Mouse (Mus musculus) CH12F3 (cell line): ENCODE results near the gene Frmd8.

Experiments
- in situ Hi-C: fragments of 300-500 bp; cut with MboI; formaldehyde crosslinking; loops from 2 replicates; pipeline ENCODE4 v1.14.3; 2020; ENCODE audit warnings: low sequenced_read_pairs

Gene Frmd8

GRCm38 (mm10) chr19:5874969-5875480 lies at the start of gene Frmd8:
Gene Frmd8, minus strand, starts transcription at chr19:5875274.
- in situ Hi-C loops = no loop called here

DNA sequence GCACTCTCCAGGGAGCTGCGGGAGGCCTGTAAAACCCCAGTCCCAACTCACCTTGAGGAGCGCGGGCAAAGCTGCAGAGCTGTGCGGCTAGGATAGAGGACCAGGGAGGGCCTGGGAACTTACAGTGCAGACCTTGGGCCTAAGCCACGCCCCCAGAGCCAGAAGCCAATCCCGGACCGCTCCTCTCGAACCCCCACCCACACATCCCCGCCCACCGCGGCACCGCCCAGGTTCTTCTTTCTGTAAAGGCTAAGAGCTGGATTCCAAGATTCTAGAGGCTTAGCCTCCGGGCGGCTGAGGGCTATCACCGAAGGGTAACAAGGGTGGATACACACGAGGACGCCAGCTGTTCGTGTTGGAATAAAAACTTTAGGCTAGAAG lies 49.6 kb upstream of the Frmd8 start, which contains the start of gene Cdc42ep2:
TSS of gene Cdc42ep2 (minus strand) at position 104 of the 381 bp plus-strand sequence.
- in situ Hi-C loops = loop anchor here (5.0 kb wide), 1 partner anchor 33 kb away; no protein-coding TSS in a partner anchor

DNA sequence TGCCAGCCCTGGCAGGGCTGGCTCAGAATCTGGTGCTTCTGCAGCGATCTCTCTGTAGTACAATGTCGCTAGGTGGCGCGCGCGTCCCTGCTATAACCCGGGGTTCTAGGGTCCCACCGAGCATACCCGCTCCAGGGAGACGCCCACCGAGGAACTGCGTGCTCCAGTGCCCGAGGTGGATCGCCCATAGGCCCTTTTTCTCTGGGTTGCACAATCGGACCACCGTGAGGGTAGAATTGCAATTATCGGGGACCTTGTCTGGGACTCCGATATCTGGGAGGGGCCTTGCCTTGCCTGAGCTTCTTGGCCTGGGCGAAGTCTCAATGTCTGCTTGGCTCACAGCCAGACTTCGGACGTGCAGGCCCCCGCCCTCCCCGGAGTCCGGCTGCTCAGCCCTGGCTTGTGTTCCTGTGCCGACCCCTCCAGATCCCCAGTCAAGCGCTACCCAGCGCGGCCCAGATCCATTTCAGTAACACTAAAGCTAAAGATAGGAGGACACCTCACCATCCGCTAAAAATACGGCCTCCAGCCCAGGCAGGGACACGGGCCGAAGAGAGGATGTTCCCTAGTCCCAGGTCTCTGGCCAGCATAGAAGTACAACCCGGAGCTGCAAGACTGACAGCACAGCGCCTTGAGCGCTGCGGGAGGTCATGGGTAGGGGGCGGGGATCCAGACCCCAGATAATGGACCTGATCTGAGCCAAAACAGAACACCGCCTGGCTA lies 49.1 kb upstream of the Frmd8 start:
- in situ Hi-C loops = loop anchor here (5.0 kb wide), 1 partner anchor 33 kb away; no protein-coding TSS in a partner anchor

DNA sequence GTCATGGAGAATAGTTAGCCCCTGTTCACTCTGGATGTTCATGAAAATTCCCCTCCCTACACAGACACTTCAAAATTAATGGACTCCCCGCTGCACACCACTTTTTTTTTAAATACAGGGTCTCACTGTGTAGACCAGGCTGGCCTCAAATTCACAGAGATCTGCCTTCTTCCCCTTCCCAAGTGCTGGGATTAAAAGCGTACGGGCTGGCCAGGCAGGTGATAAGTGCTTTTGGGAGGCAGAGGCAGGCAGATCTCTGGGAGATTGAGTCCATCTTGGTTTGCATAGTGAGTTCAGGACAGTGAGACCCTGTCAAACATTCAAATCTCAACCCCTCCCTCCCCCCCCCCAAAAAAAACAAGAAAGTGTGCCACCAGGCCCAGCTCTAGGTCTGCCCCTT lies 47.9 kb upstream of the Frmd8 start:
- in situ Hi-C loops = loop anchor here (5.0 kb wide), 1 partner anchor 34 kb away; no protein-coding TSS in a partner anchor

DNA sequence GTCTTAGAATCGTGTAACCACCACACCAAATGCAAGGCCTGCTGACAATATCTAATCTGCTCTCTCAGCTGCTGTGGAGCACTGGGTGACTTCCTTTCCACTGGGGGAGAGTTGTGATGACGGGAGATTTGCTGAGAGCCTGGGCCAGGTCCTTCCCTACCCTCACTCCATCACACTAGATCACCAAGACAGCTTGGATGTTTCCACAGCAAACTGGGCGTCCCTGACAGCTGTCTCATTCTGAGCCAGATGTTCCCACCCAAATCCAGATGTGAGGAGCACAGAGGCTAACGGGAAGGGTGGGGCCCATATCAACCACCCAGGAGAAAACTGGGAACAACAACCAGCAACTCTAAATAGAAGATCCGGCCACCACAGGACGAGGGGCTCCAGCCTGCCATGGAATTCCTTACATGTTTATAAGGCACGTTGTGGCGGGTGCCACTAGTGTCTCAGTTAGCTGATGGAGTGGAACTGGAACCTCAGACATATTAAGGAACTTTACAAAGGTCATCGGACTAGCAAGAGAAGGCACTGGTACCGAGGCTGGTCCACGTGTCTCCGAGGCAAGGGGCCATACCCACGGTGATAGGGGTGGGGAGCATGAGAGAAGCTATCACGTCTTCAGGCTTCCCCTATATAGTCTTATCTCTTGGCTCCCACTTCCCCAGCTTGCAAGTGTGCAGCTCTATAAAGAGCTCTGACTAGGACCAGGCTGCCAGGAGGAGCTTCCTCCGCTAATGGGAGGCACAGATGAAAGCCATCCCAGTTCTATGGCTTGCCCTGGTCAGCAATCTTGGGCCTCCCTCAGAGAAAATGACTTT lies 47.3 kb upstream of the Frmd8 start:
- in situ Hi-C loops = loop anchor here (5.0 kb wide), 1 partner anchor 35 kb away; no protein-coding TSS in a partner anchor

GRCm38 (mm10) chr19:5921715-5922114 lies 46.6 kb upstream of the Frmd8 start:
- in situ Hi-C loops = loop anchor here (5.0 kb wide), 1 partner anchor 36 kb away; no protein-coding TSS in a partner anchor

- in situ Hi-C loops = no loop called here
These were observed 38.1 kb upstream of the Frmd8 start, which contains the start of gene Dpf2 for GRCm38 (mm10) chr19:5913007-5913719. Gene Dpf2, minus strand, starts transcription at chr19:5913010.

DNA sequence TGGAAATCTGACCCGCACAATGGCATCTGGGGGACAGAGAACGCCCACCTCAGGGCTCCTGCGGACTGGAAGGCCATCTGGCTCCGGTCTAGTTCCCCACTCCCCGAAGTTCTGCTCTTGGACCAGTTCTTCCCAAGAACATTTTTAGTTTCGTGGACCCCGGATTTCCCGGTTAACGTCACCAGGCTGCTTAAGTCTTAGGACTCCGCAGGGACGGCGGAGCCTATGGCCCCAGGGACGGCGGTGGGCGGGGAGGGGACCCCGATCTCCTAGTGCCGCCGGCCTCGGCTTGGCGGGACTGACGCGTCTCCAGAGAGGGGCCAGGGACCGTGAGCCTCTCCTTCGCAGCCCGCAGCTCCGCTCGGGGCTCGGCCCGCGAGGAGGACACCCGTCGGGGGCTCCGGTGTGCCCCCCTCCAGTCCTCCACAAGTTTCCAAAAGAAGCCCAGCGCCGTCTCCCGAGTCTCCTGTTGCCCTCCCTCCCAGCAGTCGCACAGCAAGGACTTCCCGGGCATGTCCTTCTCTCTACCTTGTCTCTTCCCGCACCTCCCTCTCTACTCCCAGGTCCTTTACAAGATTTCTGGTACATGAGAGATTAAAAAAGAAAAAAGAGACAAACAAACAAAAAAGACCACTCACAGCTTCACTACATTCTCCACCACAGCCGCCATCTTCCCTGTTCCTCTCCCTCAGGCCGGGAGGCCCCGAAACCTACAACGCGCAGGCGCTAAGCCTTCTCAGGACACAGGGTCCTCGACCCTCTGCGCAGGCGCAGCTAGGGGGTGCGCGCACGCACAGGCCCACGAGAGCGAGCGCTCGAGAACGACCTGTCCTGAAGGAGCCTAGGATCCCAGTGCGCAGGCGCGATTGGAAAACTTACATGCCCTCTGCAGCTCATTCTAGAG lies 37.3 kb upstream of the Frmd8 start:
- in situ Hi-C loops = no loop called here

DNA sequence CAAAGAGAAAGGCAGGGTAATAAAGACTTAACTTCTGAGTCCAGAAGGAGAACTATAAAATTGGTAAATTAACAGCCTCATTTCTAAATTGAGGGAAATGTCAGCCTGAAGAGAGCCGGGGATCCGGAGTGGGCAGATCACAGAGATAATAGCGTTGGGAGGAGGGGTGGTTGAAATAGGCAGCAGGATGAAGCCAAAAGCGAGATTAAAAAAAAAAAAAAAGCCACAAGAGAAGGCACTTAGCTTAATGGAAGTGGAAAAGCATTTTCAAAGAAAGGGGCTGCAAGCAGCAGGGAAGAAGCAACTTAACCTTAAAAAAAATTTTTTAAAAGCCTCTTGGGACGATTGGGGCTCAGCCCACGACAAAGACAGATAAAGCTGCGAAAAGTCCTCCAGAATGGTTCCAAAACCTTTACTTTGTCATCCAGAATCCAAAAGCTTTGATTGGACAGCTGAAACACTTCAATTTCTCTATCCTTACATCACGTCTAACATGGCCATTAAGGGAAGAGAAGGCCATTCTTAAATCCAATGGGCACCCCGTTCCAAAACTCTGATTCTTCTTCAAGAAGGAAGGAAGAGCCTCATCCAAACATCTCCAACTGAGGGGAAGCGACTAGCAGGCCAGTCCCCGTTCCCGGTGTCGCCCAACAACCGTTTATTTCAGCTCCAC lies 36.5 kb upstream of the Frmd8 start:
- in situ Hi-C loops = no loop called here

DNA sequence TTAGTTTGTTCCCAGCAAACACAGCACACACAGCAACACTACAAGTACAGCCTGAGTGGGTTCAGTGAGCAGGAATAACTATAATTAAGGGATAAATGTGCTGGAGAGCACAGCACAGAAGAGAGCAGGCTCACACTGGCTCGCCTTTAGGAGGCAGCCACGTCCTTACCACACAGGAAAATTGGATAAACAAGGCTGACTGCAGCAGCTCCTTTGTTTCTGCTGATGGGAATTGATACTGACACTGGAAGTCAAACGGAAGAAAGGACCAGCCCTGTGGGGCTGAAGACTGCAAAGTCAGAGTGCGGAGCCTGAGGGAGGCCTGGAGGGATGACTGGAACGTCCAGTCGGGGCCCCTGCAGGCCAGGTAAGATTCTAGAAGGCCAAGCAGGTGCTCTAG lies 35.1 kb upstream of the Frmd8 start:
- in situ Hi-C loops = no loop called here

DNA sequence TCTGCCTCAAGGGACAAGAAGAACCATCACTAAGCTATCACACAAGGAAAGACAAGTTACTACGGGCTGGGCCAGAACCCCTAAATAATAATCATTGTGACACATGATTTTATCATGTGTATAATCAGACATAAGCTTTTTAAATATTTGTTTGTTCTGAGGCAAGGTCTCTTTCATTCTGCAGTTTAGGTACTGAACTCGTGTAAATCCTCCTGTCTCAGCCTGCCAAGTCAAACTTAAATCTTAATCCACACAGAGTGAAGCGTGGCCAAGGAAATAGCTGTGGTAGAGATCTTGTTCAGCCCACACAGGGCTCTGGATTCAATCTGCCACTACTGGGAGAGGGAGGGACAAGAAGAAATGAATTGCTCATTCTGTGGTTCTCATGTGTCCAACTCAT lies 32.2 kb upstream of the Frmd8 start:
- in situ Hi-C loops = no loop called here

DNA sequence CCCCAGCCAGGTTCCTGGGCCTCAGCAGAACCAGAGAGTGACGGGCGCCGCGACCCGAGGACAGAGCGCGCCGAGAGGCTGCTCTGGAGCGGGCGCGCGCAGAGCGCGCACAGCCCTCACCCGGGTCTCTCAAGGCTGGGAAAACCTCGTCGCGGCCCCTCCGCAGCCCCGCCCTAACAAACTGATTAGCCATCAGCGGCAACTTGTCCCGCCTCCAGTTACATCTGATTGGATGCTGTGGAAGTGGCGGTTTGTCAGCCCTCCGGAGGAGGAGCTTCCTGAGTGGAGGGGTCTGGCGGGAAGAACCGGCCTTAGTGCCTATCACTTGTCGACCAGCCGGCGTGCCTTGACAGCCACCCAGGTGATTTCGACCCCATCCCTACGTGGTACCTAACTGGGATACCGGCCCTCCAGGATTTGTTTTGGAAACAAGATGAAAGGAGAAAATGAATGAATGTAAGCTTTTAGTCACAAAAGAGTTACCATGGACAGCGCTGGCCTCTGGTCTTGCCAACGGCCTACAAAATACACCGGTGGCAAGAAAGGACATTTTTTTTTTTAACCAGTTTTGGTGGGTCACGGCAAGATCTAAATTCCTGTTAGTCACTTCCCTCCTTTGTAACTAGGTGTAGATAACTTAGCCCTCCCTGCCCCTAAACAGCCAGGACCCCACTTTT lies 19.1 kb upstream of the Frmd8 start, which contains the start of gene Tigd3:
TSS of gene Tigd3 (minus strand) at position 148 of the 677 bp plus-strand sequence.
- in situ Hi-C loops = no loop called here

GRCm38 (mm10) chr19:5893282-5894001 lies 18.4 kb upstream of the Frmd8 start:
- in situ Hi-C loops = no loop called here

DNA sequence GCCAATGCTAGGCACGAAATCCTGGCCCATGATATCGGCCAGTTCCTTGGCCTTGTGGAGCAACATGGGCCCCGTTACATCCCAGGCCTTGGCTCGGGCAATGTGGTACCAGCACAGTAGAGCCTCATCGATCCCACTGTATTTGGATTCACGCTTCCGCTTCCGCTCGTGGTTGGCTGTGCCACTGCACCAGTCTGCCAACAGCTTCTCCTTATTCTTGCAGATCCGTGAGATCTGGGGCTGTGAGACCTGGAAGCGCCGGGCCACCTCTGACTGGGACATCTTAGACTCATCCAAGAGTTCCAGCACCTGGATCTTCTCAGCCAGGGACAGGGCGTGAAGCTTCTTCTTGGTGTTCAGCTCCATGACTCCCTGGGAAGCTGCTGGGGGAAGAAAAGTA lies 17.7 kb upstream of the Frmd8 start:
- in situ Hi-C loops = no loop called here

DNA sequence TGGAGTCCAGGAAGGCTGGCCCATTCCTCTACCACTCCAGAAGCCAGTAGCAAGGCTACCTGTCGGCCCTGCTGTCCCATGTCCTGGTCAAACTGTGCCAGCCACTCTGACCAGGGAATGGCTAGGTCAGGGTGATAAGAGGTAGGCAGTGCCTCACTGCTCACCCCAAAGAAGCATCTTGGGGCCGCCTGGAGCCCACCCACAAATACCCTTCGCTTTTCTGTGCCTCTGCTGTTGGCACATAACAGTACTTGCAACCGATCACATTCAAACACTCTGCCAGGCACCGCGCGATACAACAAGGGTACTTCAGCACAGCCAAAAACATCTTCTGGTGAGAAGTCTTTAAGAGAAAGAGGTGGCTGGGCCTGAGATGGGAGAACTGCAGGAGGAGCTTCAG lies 17.2 kb upstream of the Frmd8 start:
- in situ Hi-C loops = no loop called here

DNA sequence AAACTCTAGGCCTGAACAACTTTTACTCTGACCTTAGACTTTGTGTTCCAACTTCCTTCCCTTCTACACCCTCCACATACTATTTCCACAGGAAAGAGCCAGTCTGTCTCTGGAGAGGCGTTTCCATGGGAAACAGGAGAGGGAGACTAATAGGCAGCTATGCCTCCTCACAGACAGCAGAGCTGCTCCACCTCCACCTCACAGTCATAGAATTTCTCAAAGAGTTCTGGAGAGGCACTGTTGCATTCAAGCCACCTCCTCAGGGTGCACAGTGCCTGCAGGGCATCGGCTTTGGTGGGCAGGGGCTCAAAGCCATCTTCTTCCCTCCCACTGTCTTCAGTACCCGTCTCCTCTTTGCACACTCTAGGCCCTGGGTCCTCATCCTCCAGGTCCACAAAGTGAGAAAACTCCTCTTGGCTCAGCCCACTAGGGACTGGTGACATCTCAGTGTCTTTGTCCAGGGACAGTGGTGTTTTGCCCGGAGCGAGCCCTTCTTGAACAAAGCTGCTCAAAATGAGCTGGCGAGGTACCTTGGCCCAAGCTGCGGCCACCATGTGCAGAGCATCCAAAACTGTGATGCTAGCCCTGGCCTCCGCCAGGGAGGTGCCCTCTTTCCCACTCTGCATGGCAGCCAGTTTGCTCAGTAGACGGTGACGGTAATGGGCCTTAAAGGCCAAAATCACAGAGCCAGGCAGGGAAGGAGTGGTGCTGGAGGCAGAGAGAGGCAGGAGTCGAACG lies 16.6 kb upstream of the Frmd8 start:
- in situ Hi-C loops = no loop called here

GRCm38 (mm10) chr19:5889211-5889610 lies 14.1 kb upstream of the Frmd8 start:
- in situ Hi-C loops = loop anchor here (10.0 kb wide), 1 partner anchor 94 kb away; no protein-coding TSS in a partner anchor
